Mouse (Mus musculus): ENCODE data around the gene Aip. TPM values are rescaled to one million over a fixed set of nuclear protein-coding genes. Genes with fewer than 3 reads are reported as not detected.
A peak's percentile ranks its signal among the peaks of the same experiment; 100 is the strongest.

Gene Aip
- polyA plus RNA-seq, 1 experiment from 2014 or later = 78.5 TPM

GRCm38 (mm10) chr19:4087090-4087489 is 38.6 kb downstream of the Aip start:
- Histone ChIP-seq H3K4me3 (ENCODE audit: low read depth, low read length) (no peak overlapping the region), H3K4me2 (replicated peaks; ENCODE audit: low read depth, low read length) (no peak overlapping the region), H3K27me3 (replicated peaks; ENCODE audit: insufficient read depth, low read length) (no peaks in the 10 kb centered on the region), H3K27ac (ENCODE audit: low read length) (no peak overlapping the region), H3K9me3 (ENCODE audit: low read length) (no peaks in the 10 kb centered on the region), H3K4me1 (ENCODE audit: insufficient read depth, low read depth, low read length) (no peaks in the 10 kb centered on the region), H3K36me3 (ENCODE audit: insufficient read depth, low read length) (no peaks in the 10 kb centered on the region), H3K9ac (replicated peaks; ENCODE audit: low read depth) (no peak overlapping the region)
- DNase-seq (ENCODE audit: low spot score) (no peak), ATAC-seq (no peak)
- no peak for TF ChIP-seq EP300 (IDR thresholded peaks at IDR 0.05)
- no peak for TF ChIP-seq CTCF (IDR thresholded peaks at IDR 0.05)
- WGBS = 82% methylated on average over 5 of the region's 5 CpGs

- Histone ChIP-seq H3K27me3 (replicated peaks; ENCODE audit: insufficient read depth, low read length) (no peaks in the 10 kb centered on the region), H3K4me3 (ENCODE audit: low read depth, low read length) (no peak overlapping the region), H3K9me3 (ENCODE audit: low read length) (no peaks in the 10 kb centered on the region), H3K36me3 (ENCODE audit: insufficient read depth, low read length) (no peaks in the 10 kb centered on the region), H3K4me2 (replicated peaks; ENCODE audit: low read depth, low read length) (no peak overlapping the region), H3K4me1 (ENCODE audit: insufficient read depth, low read depth, low read length) (no peaks in the 10 kb centered on the region), H3K27ac (ENCODE audit: low read length) (no peak overlapping the region), H3K9ac (replicated peaks; ENCODE audit: low read depth) (no peak overlapping the region)
- ATAC-seq = no peak
- TF ChIP-seq CTCF (IDR thresholded peaks at IDR 0.05) = no peak
- TF ChIP-seq EP300 (IDR thresholded peaks at IDR 0.05) = no peak
- 92% methylated on average over 15 of the region's 15 CpGs for WGBS
- no peak for DNase-seq (ENCODE audit: low spot score)
Observed at GRCm38 (mm10) chr19:4086156-4086555, 39.5 kb downstream of the Aip start.

GRCm38 (mm10) chr19:4084984-4085383 is 40.7 kb downstream of the Aip start:
- H3K9ac ChIP-seq (replicated peaks; ENCODE audit: low read depth) = no peak overlapping the region
- no peaks in the 10 kb centered on the region for H3K9me3 ChIP-seq (ENCODE audit: low read length)
- WGBS = 71% methylated on average over 1 of the region's 1 CpGs
- H3K36me3 ChIP-seq (ENCODE audit: insufficient read depth, low read length) = no peaks in the 10 kb centered on the region
- no peak for TF ChIP-seq EP300 (IDR thresholded peaks at IDR 0.05)
- TF ChIP-seq CTCF (IDR thresholded peaks at IDR 0.05) = peak; percentile 70
- no peaks in the 10 kb centered on the region for H3K4me1 ChIP-seq (ENCODE audit: insufficient read depth, low read depth, low read length)
- no peak overlapping the region for H3K4me2 ChIP-seq (replicated peaks; ENCODE audit: low read depth, low read length)
- no peak overlapping the region for H3K27ac ChIP-seq (ENCODE audit: low read length)
- no peak overlapping the region for H3K4me3 ChIP-seq (ENCODE audit: low read depth, low read length)
- ATAC-seq (peak; percentile 58; the same call in 1 of the 2 replicates), DNase-seq (ENCODE audit: low spot score) (peak; percentile 70)
- H3K27me3 ChIP-seq (replicated peaks; ENCODE audit: insufficient read depth, low read length) = no peaks in the 10 kb centered on the region

GRCm38 (mm10) chr19:4083826-4084225 is 41.8 kb downstream of the Aip start:
- Histone ChIP-seq H3K36me3 (ENCODE audit: insufficient read depth, low read length) (no peaks in the 10 kb centered on the region), H3K4me1 (ENCODE audit: insufficient read depth, low read depth, low read length) (no peaks in the 10 kb centered on the region), H3K4me2 (replicated peaks; ENCODE audit: low read depth, low read length) (no peak overlapping the region), H3K9ac (replicated peaks; ENCODE audit: low read depth) (no peak overlapping the region), H3K27me3 (replicated peaks; ENCODE audit: insufficient read depth, low read length) (no peaks in the 10 kb centered on the region), H3K4me3 (ENCODE audit: low read depth, low read length) (no peak overlapping the region), H3K27ac (ENCODE audit: low read length) (no peak overlapping the region), H3K9me3 (ENCODE audit: low read length) (no peaks in the 10 kb centered on the region)
- DNase-seq (ENCODE audit: low spot score) (no peak), ATAC-seq (peak; percentile 11; the same call in 1 of the 2 replicates)
- WGBS = 17% methylated on average over 6 of the region's 8 CpGs
- no peak for TF ChIP-seq EP300 (IDR thresholded peaks at IDR 0.05)
- 0 out of 2 replicates have a peak, but pooled peaks have one; percentile 23 for TF ChIP-seq CTCF (IDR thresholded peaks at IDR 0.05)

- H3K9ac ChIP-seq (replicated peaks; ENCODE audit: low read depth) = no peak overlapping the region
- DNase-seq (ENCODE audit: low spot score) (no peak), ATAC-seq (no peak)
- H3K4me3 ChIP-seq (ENCODE audit: low read depth, low read length) = no peak overlapping the region
- TF ChIP-seq EP300 (IDR thresholded peaks at IDR 0.05) = no peak
- TF ChIP-seq CTCF (IDR thresholded peaks at IDR 0.05) = no peak
- no peak overlapping the region for H3K4me2 ChIP-seq (replicated peaks; ENCODE audit: low read depth, low read length)
- 77% methylated on average over 7 of the region's 7 CpGs for WGBS
- H3K4me1 ChIP-seq (ENCODE audit: insufficient read depth, low read depth, low read length) = no peaks in the 10 kb centered on the region
- H3K27ac ChIP-seq (ENCODE audit: low read length) = no peak overlapping the region
- H3K9me3 ChIP-seq (ENCODE audit: low read length) = no peaks in the 10 kb centered on the region
- H3K27me3 ChIP-seq (replicated peaks; ENCODE audit: insufficient read depth, low read length) = no peaks in the 10 kb centered on the region
- no peaks in the 10 kb centered on the region for H3K36me3 ChIP-seq (ENCODE audit: insufficient read depth, low read length)
Observed at GRCm38 (mm10) chr19:4083316-4083715, 42.3 kb downstream of the Aip start.

GRCm38 (mm10) chr19:4082219-4082965 is 43.3 kb downstream of the Aip start:
- no peaks in the 10 kb centered on the region for H3K9me3 ChIP-seq (ENCODE audit: low read length)
- no peak for TF ChIP-seq CTCF (IDR thresholded peaks at IDR 0.05)
- no peak for TF ChIP-seq EP300 (IDR thresholded peaks at IDR 0.05)
- no peak overlapping the region for H3K27ac ChIP-seq (ENCODE audit: low read length)
- WGBS = 77% methylated on average over 11 of the region's 11 CpGs
- H3K9ac ChIP-seq (replicated peaks; ENCODE audit: low read depth) = no peak overlapping the region
- H3K27me3 ChIP-seq (replicated peaks; ENCODE audit: insufficient read depth, low read length) = no peaks in the 10 kb centered on the region
- DNase-seq (ENCODE audit: low spot score) (no peak), ATAC-seq (no peak)
- no peak overlapping the region for H3K4me3 ChIP-seq (ENCODE audit: low read depth, low read length)
- no peaks in the 10 kb centered on the region for H3K4me1 ChIP-seq (ENCODE audit: insufficient read depth, low read depth, low read length)
- no peak overlapping the region for H3K4me2 ChIP-seq (replicated peaks; ENCODE audit: low read depth, low read length)
- H3K36me3 ChIP-seq (ENCODE audit: insufficient read depth, low read length) = no peaks in the 10 kb centered on the region
